Mouse (Mus musculus): ENCODE measurements around the gene Ccser1.
A peak's percentile ranks its signal among the peaks of the same experiment; 100 is the strongest.

Ccser1 gene

DNA sequence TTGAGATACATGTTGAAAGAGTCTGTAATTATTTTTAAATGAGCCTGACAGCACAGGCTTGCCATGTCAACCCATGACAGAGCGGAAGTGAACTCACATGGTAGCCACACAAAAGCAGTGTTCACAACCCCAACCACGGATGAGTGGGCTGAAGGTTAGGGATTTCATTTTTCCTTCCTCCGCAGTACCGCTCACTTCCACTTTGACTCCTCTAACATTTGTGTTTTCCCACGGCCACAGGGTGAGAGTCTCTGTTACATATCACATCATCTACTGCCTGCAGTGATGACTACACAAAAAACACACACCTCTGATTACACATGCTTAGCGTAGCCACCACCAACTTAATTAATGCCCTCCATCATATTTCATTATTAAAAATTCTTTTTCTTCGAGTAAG is 120.9 kb downstream of the Ccser1 start:
- no peak for DNase-seq

DNA sequence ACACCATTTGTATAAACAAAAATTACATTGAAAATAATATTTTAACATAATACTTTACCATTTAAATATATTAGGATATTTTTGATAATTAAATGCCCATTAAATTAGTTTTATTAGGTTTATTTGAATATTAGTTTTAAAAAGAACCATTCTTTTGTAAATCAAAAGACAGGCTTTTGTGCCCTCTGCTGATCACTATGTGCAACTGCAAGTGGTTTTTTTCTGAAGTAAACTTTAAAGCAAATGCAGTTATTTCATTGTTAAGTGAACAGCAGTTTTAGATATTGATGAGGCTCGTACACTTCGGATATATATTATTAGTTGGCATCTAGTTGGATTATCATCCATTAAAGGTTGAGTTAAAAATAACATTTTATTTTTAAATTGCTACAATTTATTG is 121.5 kb downstream of the Ccser1 start:
- no peak for DNase-seq

- no peak for DNase-seq
Measured at GRCm38 (mm10) chr6:61311324-61312091, 131.4 kb downstream of the Ccser1 start.

GRCm38 (mm10) chr6:61315884-61316601 is 135.9 kb downstream of the Ccser1 start:
- DNase-seq, result peak; percentile 14 to 41

- DNase-seq, result no peak
Measured at GRCm38 (mm10) chr6:61320842-61321241, 140.7 kb downstream of the Ccser1 start.

DNA sequence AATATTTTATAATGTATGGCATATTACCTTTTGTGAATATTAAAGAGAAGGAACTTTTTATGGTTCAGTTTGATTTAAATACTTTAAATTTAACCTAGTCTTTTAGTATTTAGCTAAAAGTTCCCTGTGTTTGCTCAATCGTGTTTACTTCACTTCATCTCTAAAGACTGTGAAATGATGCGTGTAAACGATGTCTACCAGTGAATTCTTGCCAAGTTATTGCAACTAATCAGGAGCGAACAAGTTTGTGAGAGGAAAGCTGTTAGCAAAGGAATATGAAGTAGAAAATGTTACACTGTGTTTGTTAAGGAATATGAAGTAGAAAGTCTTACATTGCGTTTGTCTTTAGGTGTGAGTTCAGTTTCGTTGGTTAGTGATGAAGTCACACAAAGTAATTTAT is 142.2 kb downstream of the Ccser1 start:
- no peak for DNase-seq

GRCm38 (mm10) chr6:61326131-61326530 is 146.0 kb downstream of the Ccser1 start:
- DNase-seq, result no peak

- no peak for DNase-seq
Measured at GRCm38 (mm10) chr6:61328981-61329380, 148.9 kb downstream of the Ccser1 start.

DNA sequence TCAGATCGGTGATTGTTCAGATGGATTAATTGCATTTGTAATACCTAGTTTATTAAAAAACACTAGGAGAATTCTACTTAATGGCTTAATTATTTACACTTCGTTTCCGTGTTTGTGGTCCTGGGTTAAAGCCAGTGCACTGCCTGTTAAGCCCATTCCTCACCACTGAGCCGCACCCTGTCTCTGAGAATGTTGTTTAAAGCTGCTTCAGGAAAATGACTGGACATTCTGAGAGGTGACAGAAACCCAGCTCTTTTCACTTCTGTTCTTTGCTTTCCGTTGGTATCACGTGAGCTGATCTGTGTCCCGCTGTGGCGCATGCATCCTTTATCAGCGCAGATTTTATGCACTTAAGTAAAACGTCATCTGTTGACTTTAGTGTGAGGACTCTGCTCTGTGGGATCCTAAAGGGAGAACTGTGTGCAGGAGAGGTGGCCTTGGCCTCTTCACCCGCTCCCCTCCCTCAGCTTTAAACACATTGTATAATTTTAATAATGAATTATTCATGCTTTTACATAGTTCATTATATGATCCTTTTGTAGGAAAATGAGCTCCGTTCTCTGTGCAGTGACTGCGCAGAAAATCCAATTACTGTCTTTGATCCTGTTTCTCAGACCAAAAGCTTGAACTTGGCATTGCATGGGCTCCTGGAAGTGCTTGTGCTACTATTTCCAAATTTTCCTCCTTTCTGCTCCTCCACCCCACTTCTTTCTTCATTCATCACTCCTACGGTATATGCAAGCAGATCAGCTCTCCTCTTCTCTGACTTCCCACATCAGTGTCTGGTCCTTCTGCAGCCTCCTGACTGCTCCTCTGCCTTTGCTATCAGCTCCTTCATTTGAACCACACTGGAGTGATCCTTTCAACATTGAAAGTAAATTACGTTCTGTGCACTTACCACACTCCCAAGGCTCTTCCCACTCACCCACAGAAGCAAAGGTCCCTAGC is 149.7 kb downstream of the Ccser1 start:
- DNase-seq, result no peak

DNA sequence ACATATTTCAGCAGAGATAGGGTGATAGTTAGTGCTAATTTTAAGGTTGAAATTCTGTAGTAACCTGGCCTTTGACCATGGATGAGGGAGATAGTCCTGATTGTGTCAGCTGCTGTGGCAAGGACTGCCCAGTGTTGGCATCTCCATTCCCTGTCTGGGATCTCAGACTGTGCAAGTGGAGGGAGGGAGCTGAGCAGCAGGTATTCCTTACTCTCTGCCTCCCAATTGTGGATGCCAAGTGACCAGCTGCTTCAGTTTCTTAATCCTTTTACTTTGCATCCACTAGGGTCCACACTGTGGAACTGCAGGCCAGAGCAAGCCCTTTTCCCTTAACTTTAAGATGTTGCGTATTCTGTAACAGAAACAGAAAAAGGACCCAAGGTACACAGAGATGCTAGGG is 154.3 kb downstream of the Ccser1 start:
- no peak for DNase-seq

DNA sequence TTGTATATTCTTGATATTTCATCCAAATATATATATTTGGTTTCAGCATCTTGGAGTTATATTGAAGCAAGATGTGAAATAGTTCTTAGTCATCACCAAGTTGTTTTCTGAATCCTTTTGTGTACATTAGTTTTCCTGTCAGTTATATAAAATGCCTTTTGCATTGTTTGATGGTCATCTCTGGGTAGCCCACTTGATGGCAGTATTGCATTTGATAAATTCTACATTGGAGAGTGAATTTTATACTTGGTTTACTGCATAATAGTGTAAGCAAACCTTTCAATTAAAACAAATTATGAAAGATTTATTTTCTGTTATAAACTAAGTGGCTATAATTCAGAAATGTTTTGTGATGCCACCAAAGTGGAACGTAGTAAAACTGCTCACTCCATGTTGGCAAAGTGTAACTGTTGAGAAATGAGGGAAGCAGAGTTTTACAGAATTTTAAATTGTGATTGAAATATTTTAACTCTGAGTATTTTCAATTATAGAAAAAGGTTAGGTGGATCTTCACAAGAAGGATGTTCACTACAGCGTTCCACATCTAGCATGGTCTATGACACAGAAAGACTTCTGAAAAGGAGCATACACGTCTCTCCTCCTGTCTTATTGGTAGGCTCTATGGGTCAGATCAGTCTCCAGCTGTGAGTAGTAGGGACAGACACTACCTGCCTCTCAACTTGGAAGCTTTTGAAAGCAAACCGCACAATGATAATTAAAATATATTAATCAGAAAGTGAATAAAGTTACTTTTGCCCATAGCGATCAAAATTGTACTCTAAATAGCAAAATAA is 167.1 kb downstream of the Ccser1 start:
- no peak for DNase-seq

DNA sequence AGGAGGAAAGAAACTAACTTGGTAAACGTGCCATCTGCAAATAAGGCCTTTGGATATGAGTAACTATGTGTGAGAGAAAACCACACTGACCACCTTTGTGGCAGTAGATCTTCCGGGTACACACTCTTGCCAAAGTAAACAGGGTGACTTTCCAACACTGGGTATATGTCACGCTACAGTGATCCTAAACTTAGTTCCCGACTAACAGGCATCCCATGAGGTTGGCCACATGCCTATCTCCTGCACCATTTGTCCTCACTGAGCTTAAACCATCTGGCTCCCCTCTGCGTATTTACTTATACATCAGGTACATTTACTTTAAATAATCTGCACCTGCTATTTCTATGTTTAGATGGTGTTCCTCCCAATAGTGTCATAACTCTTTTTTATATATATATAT is 183.6 kb downstream of the Ccser1 start:
- DNase-seq, result no peak

GRCm38 (mm10) chr6:61382526-61382925 is 202.4 kb downstream of the Ccser1 start:
- no peak for DNase-seq

DNA sequence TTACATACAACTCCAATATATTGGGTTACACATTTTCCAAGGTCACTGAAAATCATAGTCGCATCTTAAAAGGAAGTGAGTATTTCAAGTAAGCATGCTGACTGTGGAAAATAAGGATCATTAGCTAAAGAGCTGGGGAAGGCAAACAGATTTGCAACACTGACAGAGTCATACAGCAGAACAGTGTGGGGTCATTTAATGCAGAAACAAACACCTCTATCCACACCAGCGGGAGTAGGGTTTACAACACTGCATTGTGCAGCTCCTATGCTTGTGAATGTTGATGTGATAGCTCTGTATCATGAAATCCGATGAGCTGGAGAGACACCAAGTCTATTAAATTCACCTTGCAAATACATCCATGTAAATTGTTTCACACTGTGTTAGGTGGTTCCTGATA is 202.9 kb downstream of the Ccser1 start:
- no peak for DNase-seq

GRCm38 (mm10) chr6:61387046-61387445 is 206.9 kb downstream of the Ccser1 start:
- no peak for DNase-seq

DNA sequence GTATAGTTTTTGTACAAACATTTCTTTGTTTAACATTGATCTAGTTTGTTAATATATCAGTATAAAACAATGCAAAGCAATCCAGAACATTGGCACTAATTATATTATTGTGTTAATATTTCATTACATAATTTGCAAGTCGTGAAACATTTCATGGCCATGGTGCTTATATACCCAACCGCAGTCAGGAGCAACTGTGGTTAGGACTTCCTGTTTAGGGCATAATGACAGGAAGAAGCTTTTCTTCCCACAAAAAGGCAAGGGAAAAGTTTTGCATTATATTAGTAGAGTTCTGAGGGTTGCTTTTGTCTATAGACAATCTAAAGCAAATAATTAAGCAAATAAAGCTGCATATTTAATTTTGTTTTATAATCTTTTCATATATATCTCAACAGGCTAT is 247.4 kb downstream of the Ccser1 start:
- no peak for DNase-seq

- no peak for DNase-seq
Measured at GRCm38 (mm10) chr6:61430881-61431725, 251.0 kb downstream of the Ccser1 start.

DNA sequence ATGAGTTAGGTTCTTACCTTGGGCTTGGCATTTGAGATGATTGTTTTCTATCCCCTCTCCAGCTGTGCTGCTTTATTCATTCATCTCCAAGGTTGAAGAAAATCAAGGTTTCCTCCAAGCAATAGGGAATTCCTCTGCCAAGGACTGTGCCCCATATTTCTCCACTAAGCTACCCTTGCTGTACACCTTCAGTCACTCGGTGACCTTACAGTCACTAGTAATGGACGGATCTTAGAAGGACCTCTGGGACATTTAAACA is 251.5 kb downstream of the Ccser1 start:
- DNase-seq, result no peak

DNA sequence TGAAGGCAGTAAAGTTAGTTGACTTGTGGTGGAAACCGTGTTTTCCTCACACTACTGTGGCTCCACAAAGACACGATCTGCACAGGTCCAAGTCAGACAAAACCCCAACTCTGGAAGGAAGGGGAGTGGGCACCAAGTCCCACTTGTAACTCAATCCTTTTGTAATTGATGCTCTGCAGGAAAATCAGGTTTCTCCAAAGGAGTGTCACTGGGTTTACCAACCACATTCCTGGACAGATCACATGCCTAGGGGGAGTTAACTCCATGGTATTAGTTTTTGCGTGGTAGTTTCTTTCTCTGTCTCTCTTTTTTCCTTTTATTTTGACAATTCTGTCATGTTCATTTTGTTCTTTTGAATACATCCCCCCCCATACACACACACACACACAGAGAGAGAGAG is 252.0 kb downstream of the Ccser1 start:
- no peak for DNase-seq

DNA sequence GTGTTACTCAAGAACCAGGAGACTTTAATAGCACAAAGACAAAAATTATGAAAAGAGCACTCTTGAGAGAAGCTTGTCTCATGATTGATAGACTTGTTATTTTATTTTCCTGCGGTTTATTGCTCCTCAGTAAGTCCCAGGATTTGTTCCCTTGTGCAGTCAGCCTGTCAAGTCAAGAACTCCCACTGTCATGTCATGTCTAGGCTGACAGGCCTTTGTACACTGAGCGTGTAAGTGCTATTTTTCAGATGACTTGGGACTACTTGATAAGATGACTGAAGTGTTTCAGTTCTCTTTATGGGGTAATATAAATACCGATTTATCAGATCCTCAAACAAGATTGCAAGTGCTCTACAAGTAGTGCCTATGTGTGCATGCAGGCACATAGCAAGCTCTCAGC is 252.6 kb downstream of the Ccser1 start:
- no peak for DNase-seq

DNA sequence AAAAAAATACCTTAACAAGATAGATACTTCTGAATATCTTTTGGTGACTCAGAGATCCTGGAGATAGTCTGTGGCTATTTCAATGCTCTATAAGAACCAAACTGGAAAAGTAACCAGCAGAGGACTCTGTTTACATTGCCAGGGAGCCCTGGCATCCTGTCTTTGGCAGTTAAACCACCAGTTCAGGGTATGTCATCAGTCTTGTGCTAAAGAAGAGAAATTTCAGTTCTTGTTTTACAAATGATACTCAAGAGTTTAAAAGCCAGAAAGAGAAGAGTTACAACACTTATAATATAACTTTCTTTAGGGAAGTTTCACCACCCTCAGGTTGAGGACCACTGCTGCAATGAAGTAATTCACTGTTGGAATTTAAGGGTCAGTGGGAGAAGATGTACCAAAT is 258.0 kb downstream of the Ccser1 start:
- no peak for DNase-seq

Measured in lung, adult 18-20 months (tissue).